Mouse (Mus musculus) lung, postnatal 0 days (tissue): ENCODE results near the gene Wnt4.
A peak's percentile ranks its signal among the peaks of the same experiment; 100 is the strongest.

ENCODE experiments used
- CTCF ChIP-seq: IDR thresholded peaks from 2 replicates; pipeline ENCODE4 v1.5.1; 2016; ENCODE audit warnings: antibody characterized with exemption, mild to moderate bottlenecking
- EP300 ChIP-seq: IDR thresholded peaks from 2 replicates; pipeline ENCODE4 v1.6.1; 2016; ENCODE audit warnings: antibody characterized with exemption, mild to moderate bottlenecking, control low read depth

DNA sequence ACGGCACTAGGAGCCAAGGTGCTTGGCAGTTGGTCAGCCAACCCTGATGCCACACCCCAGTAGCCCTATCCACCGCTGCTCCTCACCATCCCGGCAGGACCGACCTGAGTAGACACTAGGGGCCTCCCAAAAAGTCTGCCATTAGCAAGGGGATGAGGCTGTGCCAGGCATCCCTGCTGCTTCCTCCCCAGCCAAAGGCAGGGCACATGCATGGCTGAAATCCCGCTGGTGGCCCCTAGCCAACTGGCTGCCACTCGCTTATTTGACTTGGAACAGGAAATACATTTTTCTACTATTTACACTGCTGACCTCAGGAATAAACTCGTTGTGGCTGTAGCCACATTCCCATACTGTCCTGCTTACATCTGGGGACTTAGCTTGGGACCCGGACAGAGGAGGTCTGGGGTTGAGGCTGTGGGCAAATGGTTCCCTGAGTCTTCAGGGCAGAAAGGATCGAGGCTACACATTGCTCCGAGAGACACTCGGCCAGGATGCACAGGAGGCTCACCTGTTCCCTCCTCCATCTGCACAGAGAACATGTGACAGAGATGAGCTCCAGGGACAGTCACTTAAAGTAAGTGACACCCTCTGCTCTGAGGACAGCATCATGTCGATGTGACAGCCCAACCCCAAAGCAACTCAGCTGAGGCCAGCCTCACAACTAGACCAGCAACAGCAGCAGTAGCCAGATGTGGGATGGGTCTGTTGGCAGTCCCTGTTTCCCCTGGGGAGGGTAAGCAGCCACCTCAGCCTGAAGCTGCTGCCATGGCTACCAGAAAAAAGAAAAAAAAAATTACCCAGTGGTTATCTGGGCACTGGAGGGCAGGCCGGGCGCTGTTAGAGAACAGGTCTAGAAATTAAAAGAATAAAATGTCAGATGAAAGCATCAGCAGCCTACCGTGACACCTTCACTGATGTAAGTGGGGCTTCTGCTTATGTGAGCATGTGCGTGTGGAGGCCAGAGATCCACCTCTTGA, 45.5 kb upstream of the Wnt4 start:
- TF ChIP-seq CTCF (no peak), EP300 (peak; percentile 72)
